Mouse (Mus musculus) adipocyte (in vitro differentiated cells): Measurements from ENCODE around the gene Mrps18b.
"Not testable (repeated sequence)": the region's sequence is repeated elsewhere in the genome, so short reads cannot be mapped to it uniquely, and the experiment has no call there.

ENCODE experiments used
- DNase-seq: peaks from one replicate; pipeline ENCODE4 v3.0.0-alpha.2; 2016; ENCODE audit warnings: low spot score

Mrps18b gene

GRCm38 (mm10) chr17:35916297-35917142, at the start of gene Mrps18b, which contains the start of gene Ppp1r10:
Mrps18b (minus strand) TSS chr17:35916389.
Ppp1r10 (plus strand) TSS chr17:35916434.
- DNase-seq: peak; percentile 99

- DNase-seq: no peak
These were observed 47.1 kb upstream of the Mrps18b start for GRCm38 (mm10) chr17:35963279-35963678.

GRCm38 (mm10) chr17:35958533-35959223, 42.5 kb upstream of the Mrps18b start:
- no peak for DNase-seq

GRCm38 (mm10) chr17:35954665-35955064, 38.5 kb upstream of the Mrps18b start:
- no peak for DNase-seq

DNA sequence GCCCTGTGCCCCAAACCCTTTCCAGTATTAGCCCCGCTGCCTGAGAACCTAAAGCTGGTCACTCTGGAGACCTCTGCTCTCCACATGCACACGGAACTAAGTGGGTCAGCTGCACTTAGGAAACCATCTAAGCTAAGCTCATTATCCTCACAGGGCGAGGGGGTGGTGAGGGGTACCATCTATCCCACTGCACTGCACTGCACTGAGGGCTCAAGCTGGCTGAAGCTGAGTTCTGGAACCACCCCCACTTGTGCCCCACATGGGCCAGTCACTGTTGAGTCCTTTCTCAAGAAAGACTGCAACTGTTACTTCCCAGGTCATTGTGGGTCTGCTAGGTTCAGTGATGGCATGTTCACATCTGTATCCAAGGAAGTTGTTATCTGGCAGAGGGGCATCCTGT, 36.4 kb upstream of the Mrps18b start:
- not testable (repeated sequence) for DNase-seq

DNA sequence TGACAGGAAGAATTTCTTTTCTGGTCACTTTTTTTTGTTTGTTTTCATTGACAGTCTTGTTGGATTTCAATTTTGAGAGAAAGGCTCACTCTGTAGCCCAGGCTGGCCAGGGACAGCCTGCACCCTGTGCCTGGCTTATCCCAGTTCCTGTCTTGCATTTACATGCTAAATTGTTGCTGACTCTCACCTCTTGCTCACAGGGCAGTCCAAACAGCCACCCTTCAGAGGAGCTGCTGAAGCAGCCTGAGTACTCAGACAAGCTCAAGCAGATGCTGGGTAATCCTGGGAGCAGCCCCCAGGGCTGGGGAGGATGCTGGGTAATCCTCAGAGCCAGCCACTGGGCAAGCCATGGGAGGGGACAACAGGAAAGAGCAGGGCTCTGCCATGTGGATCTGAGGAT, 34.8 kb upstream of the Mrps18b start:
- not testable (repeated sequence) for DNase-seq

- DNase-seq: no peak
These were observed 23.8 kb upstream of the Mrps18b start for GRCm38 (mm10) chr17:35939941-35940340.

- no peak for DNase-seq
These were observed 22.9 kb upstream of the Mrps18b start for GRCm38 (mm10) chr17:35939108-35939507.

GRCm38 (mm10) chr17:35937700-35938348, 21.6 kb upstream of the Mrps18b start:
- peak; percentile 67 for DNase-seq

DNA sequence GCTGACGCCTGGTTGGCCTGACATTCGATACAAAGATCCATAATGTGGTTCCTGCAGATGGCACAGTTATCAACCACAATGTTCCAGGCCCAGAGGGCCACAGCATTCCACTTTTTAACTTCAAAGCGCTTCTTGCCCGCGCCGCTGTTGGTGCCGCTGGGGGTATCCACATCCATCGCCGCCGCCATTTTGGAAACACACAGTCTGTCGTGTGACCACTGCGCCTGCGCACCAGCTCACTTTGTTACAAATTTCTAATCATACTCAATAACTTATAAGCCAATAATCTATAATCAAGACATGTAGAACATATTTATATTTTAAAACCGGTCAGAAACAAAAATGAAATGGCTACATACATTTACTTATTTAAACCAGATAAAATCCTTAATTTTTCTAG, 19.6 kb upstream of the Mrps18b start:
- DNase-seq: not testable (repeated sequence)

GRCm38 (mm10) chr17:35932608-35933007, 16.4 kb upstream of the Mrps18b start:
- no peak for DNase-seq

DNA sequence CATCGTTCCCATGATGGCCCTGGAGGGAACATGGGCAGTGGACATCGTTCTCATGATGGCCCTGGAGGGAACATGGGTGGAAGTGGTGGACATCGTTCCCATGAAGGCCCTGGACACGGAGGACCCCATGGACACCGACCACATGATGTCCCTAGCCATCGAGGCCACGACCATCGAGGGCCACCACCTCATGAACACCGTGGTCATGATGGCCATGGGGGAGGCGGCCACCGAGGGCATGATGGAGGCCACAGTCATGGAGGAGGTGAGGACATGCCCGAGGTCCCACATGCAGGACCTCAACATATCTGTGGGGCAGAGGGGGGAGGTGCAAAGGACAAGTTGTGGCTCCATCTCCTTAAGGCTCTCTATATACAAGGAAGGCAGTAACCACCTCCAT, 14.4 kb upstream of the Mrps18b start:
- DNase-seq: no peak

- no peak for DNase-seq
These were observed 13.3 kb upstream of the Mrps18b start for GRCm38 (mm10) chr17:35929534-35929933.

DNA sequence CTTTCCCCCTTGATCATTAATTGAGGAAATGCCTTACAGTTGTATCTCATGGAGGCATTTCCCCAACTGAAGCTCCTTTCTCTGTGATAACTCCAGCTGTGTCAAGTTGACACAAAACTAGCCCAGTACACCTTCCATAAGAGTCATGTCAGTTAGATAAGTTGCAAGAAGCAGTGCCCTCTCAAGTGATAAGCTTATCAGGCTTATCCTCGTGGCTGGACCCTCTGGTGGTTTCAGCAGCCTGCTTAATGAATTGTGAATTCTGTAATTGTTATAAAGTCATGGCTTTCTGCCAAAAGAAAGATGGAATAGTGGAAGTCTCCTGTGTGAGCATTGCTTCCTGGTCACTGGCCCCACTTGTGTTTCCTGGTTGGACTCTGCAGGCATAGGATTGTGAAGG, 11.3 kb upstream of the Mrps18b start:
- DNase-seq: no peak

DNA sequence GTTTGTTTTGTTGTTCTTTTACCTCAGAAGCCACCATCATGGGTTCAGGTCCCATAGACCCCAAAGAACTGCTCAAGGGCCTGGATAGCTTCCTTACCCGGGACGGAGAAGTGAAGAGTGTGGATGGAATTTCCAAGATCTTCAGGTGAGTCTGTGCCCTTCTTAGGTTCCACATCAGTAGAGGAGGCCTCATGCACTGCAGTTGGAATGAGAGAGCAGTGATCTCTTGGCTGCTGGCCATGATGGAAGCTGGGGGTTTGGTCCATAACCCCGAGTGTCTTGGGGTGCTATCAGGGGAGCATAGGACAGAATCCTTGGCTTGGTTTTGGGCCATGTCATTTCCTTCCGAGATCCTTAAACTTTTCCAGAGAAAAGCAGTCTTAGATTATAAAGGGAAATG, 7.1 kb upstream of the Mrps18b start:
- DNase-seq: no peak

DNA sequence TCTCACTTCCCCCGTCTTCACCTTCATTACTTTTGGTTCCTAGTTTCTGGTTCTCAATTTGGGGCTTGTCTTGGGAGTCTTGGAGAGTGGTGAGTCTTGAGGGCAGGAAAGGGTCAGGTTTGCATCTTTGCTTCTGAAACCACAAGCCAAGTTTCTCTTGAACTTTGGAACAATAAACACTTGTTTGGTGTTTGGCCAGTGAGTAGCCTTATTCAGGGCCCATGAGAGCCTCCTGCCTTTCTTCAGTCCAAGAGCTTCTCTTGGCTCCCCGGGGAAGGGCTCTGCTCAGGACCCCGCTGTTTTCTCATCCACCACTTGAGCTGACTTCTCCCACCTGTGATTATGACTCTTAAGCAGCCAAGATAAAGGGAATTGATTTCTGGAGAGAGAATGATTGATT, 6.4 kb upstream of the Mrps18b start:
- peak; percentile 79 for DNase-seq

GRCm38 (mm10) chr17:35921710-35922109, 5.5 kb upstream of the Mrps18b start:
- DNase-seq: no peak

GRCm38 (mm10) chr17:35920862-35921562, 4.8 kb upstream of the Mrps18b start:
- peak; percentile 80 for DNase-seq

DNA sequence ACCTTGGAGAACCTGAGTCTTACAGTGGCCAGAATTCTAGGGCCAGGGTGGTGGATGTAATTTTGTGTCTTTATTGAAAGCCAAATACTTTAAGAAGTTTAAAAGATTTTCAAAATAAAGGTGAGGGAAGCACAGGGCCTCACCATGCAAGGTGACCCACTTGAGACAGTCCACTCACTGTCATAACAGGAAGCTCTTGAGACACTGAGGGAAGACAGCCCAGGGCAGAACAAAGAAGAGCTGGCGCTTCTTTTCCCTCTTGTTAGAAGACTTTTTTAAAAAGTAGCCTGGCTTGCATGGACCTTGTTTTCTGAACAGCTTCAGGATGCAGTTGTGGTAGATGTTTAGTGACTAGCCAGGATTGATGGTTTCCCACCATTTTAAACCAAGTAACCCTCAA, 4.2 kb upstream of the Mrps18b start:
- no peak for DNase-seq

GRCm38 (mm10) chr17:35919864-35920301, 3.7 kb upstream of the Mrps18b start:
- no peak for DNase-seq

DNA sequence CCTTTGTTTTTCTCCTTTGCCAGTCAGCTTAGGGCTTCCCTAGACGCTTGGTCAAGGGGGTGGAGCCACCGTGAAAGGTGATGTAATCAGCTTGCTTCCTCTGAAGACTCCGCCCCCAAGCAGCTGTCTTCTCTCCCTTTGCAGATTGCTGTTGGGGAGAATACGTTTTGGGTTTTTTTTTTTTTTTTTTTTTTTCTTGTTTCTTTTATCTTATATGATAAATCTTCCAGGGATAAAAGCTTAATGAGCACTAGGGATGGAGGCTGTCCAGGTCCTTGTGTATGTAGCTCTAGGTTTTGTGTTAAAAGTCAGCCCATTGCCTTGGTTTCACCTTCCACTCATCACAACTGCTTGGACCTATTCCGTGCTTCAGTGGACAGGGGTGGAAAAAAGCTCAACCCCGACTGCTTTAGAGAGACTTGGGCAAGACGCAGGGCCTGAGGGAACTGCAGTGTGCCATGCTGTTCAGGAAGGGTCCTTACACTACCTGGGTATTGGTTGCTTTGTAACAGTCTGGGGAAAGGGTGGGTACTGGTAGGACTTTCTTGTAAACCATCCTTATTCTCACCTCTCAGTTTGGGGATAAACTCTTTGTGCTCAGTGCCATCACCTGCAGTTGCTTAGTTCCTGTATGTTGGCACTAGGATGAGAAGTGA, 3.0 kb upstream of the Mrps18b start:
- DNase-seq: peak; percentile 99
